Mouse (Mus musculus): ENCODE measurements at regions not wholly inside any gene's neighbourhood (a gene's known extent, or its start where the extent isn't known, plus 50 kb on each side); places are given as distances from the start of the nearest gene placed in this dataset.

GRCm38 (mm10) chr12:29050516-29051251, 299.1 kb downstream of the Eipr1 start:
- TF ChIP-seq POLR2A (IDR thresholded peaks at IDR 0.05; ENCODE audit: control insufficient read depth in 1 of 2, insufficient read depth in 1 of 2, low read depth in 1 of 2, low read length in 2 of 2, poor library complexity in 1 of 2) = no peak
- no peak for TF ChIP-seq HCFC1 (IDR thresholded peaks at IDR 0.05; ENCODE audit: low read depth, low read length)
- TF ChIP-seq ZMIZ1 (IDR thresholded peaks at IDR 0.05; ENCODE audit: low read depth, low read length) = no peak
- no peak for TF ChIP-seq ETS1 (IDR thresholded peaks at IDR 0.05; ENCODE audit: low read depth, low read length)
- no peak for TF ChIP-seq ZKSCAN1 (IDR thresholded peaks at IDR 0.05; ENCODE audit: low read depth, low read length)
- no peak for TF ChIP-seq POLR2AphosphoS5 (IDR thresholded peaks at IDR 0.05; ENCODE audit: borderline replicate concordance, low read depth, low read length)
- no peak for TF ChIP-seq CTCF (IDR thresholded peaks at IDR 0.05 in 2 of 3, conservative IDR thresholded peaks at IDR 0.05 in 1 of 3; ENCODE audit: control insufficient read depth in 1 of 3, insufficient read depth in 1 of 3, low read depth in 2 of 3, low read length in 3 of 3, poor library complexity in 1 of 3, severe bottlenecking in 1 of 3)
- no peak for TF ChIP-seq EP300 (IDR thresholded peaks at IDR 0.05; ENCODE audit: low read depth in 1 of 2, low read length in 2 of 2)
- no peak for TF ChIP-seq SMC3 (IDR thresholded peaks at IDR 0.05; ENCODE audit: low read depth, low read length)

Measured in MEL (cell line).